Mouse (Mus musculus): ENCODE data around the gene Wnt10a.

DNA sequence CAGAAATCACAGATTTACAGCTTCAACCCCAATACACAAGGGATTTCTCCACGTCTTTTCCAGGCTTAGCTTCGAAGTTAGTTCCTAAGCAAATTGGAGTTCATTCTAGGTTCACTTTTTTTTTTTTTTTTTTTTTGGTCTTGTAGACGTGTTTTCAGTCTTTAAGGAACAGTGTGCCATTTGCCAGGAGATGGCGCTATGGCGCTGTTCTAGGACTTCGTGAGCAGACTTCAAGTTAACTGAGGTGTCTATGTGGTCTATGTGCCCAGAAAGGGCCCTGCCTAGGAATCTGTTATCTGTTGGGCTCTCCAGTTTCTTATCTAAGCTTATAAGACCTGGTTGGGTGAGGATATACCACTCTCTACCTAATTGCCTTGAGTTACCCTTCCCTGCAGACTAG, 28.2 kb upstream of the Wnt10a start:
- TF ChIP-seq CTCF (IDR thresholded peaks at IDR 0.05; ENCODE audit: low read depth), result peak; percentile 64
- TF ChIP-seq EP300 (IDR thresholded peaks at IDR 0.05; ENCODE audit: low read depth), result no peak
